8 mouse cellular contexts compared by ENCODE assay signal in genomic region chr12:79028911-79029861, GRCm38 (mm10). TPM values are rescaled to one million over a fixed set of nuclear protein-coding genes. Genes with fewer than 3 reads are reported as not detected.
DNase-seq lines count a peak whose midpoint lies in the region; ATAC-seq and TF ChIP-seq lines count a peak whose summit lies in the region.

TSS of gene Plekhh1 (plus strand) at chr12:79029163.

- H3K9me3 ChIP-seq in embryonic facial prominence, embryonic 10.5 days: no peaks in the 10 kb centered on the region
- H3K9me3 ChIP-seq in heart, embryonic 13.5 days: no peaks in the 10 kb centered on the region
- no peaks in the 10 kb centered on the region for H3K9me3 ChIP-seq in kidney, embryonic 16.5 days (ENCODE audit: low read length)
- H3K9me3 ChIP-seq in neural tube, embryonic 15.5 days (replicated peaks): no peaks in the 10 kb centered on the region

- WGBS in embryonic facial prominence, embryonic 10.5 days: under 1% methylated on average over 80 of the region's 80 CpGs
- WGBS in heart, embryonic 13.5 days: under 1% methylated on average over 77 of the region's 80 CpGs
- 1% methylated on average over 57 of the region's 80 CpGs for WGBS in kidney, embryonic 16.5 days
- WGBS in lung, adult 2 months: 1% methylated on average over 74 of the region's 80 CpGs
- under 1% methylated on average over 54 of the region's 80 CpGs for whole genome bisulfite sequencing in neural tube, embryonic 15.5 days

- TF ChIP-seq CTCF in lung, adult 2 months (IDR thresholded peaks at IDR 0.05; ENCODE audit: insufficient read depth, low read length): no peak

- no peaks in the 10 kb centered on the region for H3K36me3 ChIP-seq in embryonic facial prominence, embryonic 10.5 days (replicated peaks)
- H3K36me3 ChIP-seq in heart, embryonic 13.5 days: no peaks in the 10 kb centered on the region
- H3K36me3 ChIP-seq in kidney, embryonic 16.5 days (ENCODE audit: insufficient read depth, low read length): no peaks in the 10 kb centered on the region
- no peaks in the 10 kb centered on the region for H3K36me3 ChIP-seq in neural tube, embryonic 15.5 days

- peak within 1 kb of the TSS; percentile 98 for H3K4me2 ChIP-seq in heart, embryonic 13.5 days
- H3K4me2 ChIP-seq in kidney, embryonic 16.5 days (replicated peaks; ENCODE audit: low read depth, low read length): peak within 1 kb of the TSS; percentile 94
- peak within 1 kb of the TSS; percentile 98 for H3K4me2 ChIP-seq in neural tube, embryonic 15.5 days

- peak; percentile 71 for ATAC-seq in CD4-positive, CD25-positive, alpha-beta regulatory T cell, adult 4 months
- peak; percentile 61; the same call in 1 of the 2 replicates for ATAC-seq in heart, embryonic 13.5 days (ENCODE audit: extremely low read depth, insufficient number of reproducible peaks, low FRiP score, low TSS enrichment)
- peak; percentile 96 for ATAC-seq in kidney, embryonic 16.5 days (ENCODE audit: low FRiP score, low TSS enrichment)
- ATAC-seq in neural tube, embryonic 15.5 days (ENCODE audit: low FRiP score): peak; percentile 91

- peaks cover 29% of the 10 kb centered on the region for H3K4me1 ChIP-seq in embryonic facial prominence, embryonic 10.5 days
- peaks cover 8% of the 10 kb centered on the region for H3K4me1 ChIP-seq in heart, embryonic 13.5 days
- peaks cover 7% of the 10 kb centered on the region; the same call in 1 of the 2 replicates for H3K4me1 ChIP-seq in kidney, embryonic 16.5 days (ENCODE audit: insufficient read depth, low read length)
- peaks cover 7% of the 10 kb centered on the region; the same call in 1 of the 2 replicates for H3K4me1 ChIP-seq in lung, adult 2 months (ENCODE audit: control insufficient read depth, insufficient read depth, low read length)
- peaks cover 14% of the 10 kb centered on the region; the same call in 1 of the 2 replicates for H3K4me1 ChIP-seq in neural tube, embryonic 15.5 days

- TF ChIP-seq POLR2A in lung, adult 2 months (IDR thresholded peaks at IDR 0.05; ENCODE audit: borderline replicate concordance, extremely low read depth, low read depth, low read length): peak; percentile 35; the same call in 1 of the 2 replicates

- H3K27ac ChIP-seq in embryonic facial prominence, embryonic 10.5 days (replicated peaks): peak within 1 kb of the TSS; percentile 95
- peak within 1 kb of the TSS; percentile 36; the same call in 1 of the 2 replicates for H3K27ac ChIP-seq in heart, embryonic 13.5 days (replicated peaks)
- peak within 1 kb of the TSS; percentile 88 for H3K27ac ChIP-seq in kidney, embryonic 16.5 days (ENCODE audit: low read length)
- H3K27ac ChIP-seq in neural tube, embryonic 15.5 days (replicated peaks): peak within 1 kb of the TSS; percentile 54

- H3K27me3 ChIP-seq in embryonic facial prominence, embryonic 10.5 days (replicated peaks; ENCODE audit: low read depth, poor library complexity, severe bottlenecking): peaks cover 15% of the 10 kb centered on the region; the same call in 1 of the 2 replicates
- H3K27me3 ChIP-seq in heart, embryonic 13.5 days (replicated peaks): peaks cover 15% of the 10 kb centered on the region
- H3K27me3 ChIP-seq in kidney, embryonic 16.5 days (ENCODE audit: insufficient read depth, low read length): no peaks in the 10 kb centered on the region
- no peaks in the 10 kb centered on the region for H3K27me3 ChIP-seq in neural tube, embryonic 15.5 days (replicated peaks)

- H3K4me3 ChIP-seq in embryonic facial prominence, embryonic 10.5 days: peak within 1 kb of the TSS; percentile 93
- H3K4me3 ChIP-seq in heart, embryonic 13.5 days: peak within 1 kb of the TSS; percentile 87
- H3K4me3 ChIP-seq in kidney, embryonic 16.5 days (ENCODE audit: low read length): peak within 1 kb of the TSS; percentile 85
- H3K4me3 ChIP-seq in lung, adult 2 months (replicated peaks; ENCODE audit: extremely low read depth, low read depth, low read length): peak within 1 kb of the TSS; percentile 84
- H3K4me3 ChIP-seq in neural tube, embryonic 15.5 days (replicated peaks): peak within 1 kb of the TSS; percentile 61

- peak within 1 kb of the TSS; percentile 95 for H3K9ac ChIP-seq in heart, embryonic 13.5 days
- peak within 1 kb of the TSS; percentile 96 for H3K9ac ChIP-seq in kidney, embryonic 16.5 days (replicated peaks; ENCODE audit: low read length)
- peak within 1 kb of the TSS; percentile 73 for H3K9ac ChIP-seq in neural tube, embryonic 15.5 days (replicated peaks)

- peak; percentile 78 for DNase-seq in adrenal gland, adult 2 months
- DNase-seq in embryonic facial prominence, embryonic 10.5 days (ENCODE audit: low spot score): peak; percentile 87
- DNase-seq in lung, adult 2 months: peak; percentile 76
- DNase-seq in urinary bladder, adult 2 months (ENCODE audit: low spot score): peak; percentile 70

RNA-seq across cellular contexts. Expression of gene Plekhh1, which starts in this region (rescaled TPM):
- under 1 TPM in 1 of 2 experiments, not detected in 1; 0.12 TPM for polyA plus RNA-seq in CD4-positive, CD25-positive, alpha-beta regulatory T cell, adult 4 months (2017; shearing (Covaris generic))
- total RNA-seq in adrenal gland, adult 2 months (2021): 1 to 10 TPM; 1.8 to 2.2 TPM
- polyA plus RNA-seq in adrenal gland, adult 2 months (2012; rRNA removed): 1.4 and 2.1 TPM in 2 replicates
- polyA plus RNA-seq in embryonic facial prominence, embryonic 10.5 days (2016; fragmentation: Nextera tagmentation; extraction: Ambion mirVana): 4.3 and 5.9 TPM in 2 replicates
- polyA plus RNA-seq in heart, embryonic 13.5 days (2015; fragmentation: Nextera tagmentation; extraction: Ambion mirVana): 2.3 and 2.7 TPM in 2 replicates
- 6.5 and 7.4 TPM in 2 replicates for polyA plus RNA-seq in kidney, embryonic 16.5 days (2015; fragmentation: Nextera tagmentation; extraction: Ambion mirVana)
- 8.9 and 9.3 TPM in 2 replicates for polyA plus RNA-seq in lung, adult 2 months (2012; rRNA removed)
- 2.0 and 2.7 TPM in 2 replicates for polyA plus RNA-seq in neural tube, embryonic 15.5 days (2015; fragmentation: Nextera tagmentation; extraction: Ambion mirVana)
- polyA plus RNA-seq in urinary bladder, adult 2 months (2012; rRNA removed): 20.9 and 22.1 TPM in 2 replicates

Comparison
In these comparisons a context has a peak if more than half of its experiments do, and no peak if none do; other contexts are left out.
1. Peak in every context shown above with its lines: DNase-seq, ATAC-seq, H3K4me3 ChIP-seq and H3K27ac ChIP-seq.
2. Peak in ATAC-seq in CD4-positive, CD25-positive, alpha-beta regulatory T cell, adult 4 months; RNA of the gene not detected or under 1 TPM.
3. H3K27ac ChIP-seq: peak in every context shown above with its lines; median percentile 95 in embryonic facial prominence, embryonic 10.5 days; 88 in kidney, embryonic 16.5 days; 54 in neural tube, embryonic 15.5 days; 36 in heart, embryonic 13.5 days.